Mouse (Mus musculus) hindbrain, embryonic 14.5 days (tissue): ENCODE measurements around the gene Sdf2. TPM values are rescaled to one million over a fixed set of nuclear protein-coding genes. Genes with fewer than 3 reads are reported as not detected.
"Not testable (repeated sequence)": the region's sequence is repeated elsewhere in the genome, so short reads cannot be mapped to it uniquely, and the experiment has no call there.

ENCODE experiments used
- ATAC-seq: fragments of 200-750 bp; cut with Nextera tagmentation; 2 replicates; pipeline ENCODE4 v1.8.0; 2017; ENCODE audit warnings: moderate number of reproducible peaks, mild to moderate bottlenecking, moderate TSS enrichment, moderate library complexity; ENCODE audit not compliant: low FRiP score
- DNase-seq: peaks from one replicate; pipeline ENCODE4 v3.0.0-alpha.2; 2015; ENCODE audit warnings: low spot score
- H3K27ac ChIP-seq: fragments of 300-500 bp; sonication (generic); 2 replicates; pipeline ENCODE4 v1.5.1; 2014; ENCODE audit warnings: mild to moderate bottlenecking, moderate library complexity
- H3K27me3 ChIP-seq: fragments of 300-500 bp; sonication (generic); 2 replicates; pipeline ENCODE4 v1.6.1; 2014; ENCODE audit warnings: mild to moderate bottlenecking, low read length, mixed read lengths; ENCODE audit not compliant: control insufficient read depth, insufficient read depth
- H3K36me3 ChIP-seq: fragments of 300-500 bp; sonication (generic); replicated peaks from 2 replicates; pipeline ENCODE4 v1.6.1; 2014; ENCODE audit not compliant: control insufficient read depth, insufficient read depth
- H3K4me1 ChIP-seq: fragments of 300-500 bp; sonication (generic); replicated peaks from 2 replicates; pipeline ENCODE4 v1.6.1; 2014; ENCODE audit warnings: antibody characterized with exemption, low read length, mixed read lengths; ENCODE audit not compliant: control insufficient read depth, insufficient read depth
- H3K4me2 ChIP-seq: fragments of 300-500 bp; sonication (generic); replicated peaks from 2 replicates; pipeline ENCODE4 v1.6.1; 2014; ENCODE audit warnings: mild to moderate bottlenecking, moderate library complexity
- H3K4me3 ChIP-seq: fragments of 300-500 bp; sonication (generic); replicated peaks from 2 replicates; pipeline ENCODE4 v1.5.1; 2014; ENCODE audit warnings: mild to moderate bottlenecking, low read length
- H3K9ac ChIP-seq: fragments of 300-500 bp; sonication (generic); 2 replicates; pipeline ENCODE4 v1.6.1; 2014
- H3K9me3 ChIP-seq: fragments of 300-500 bp; sonication (generic); 2 replicates; pipeline ENCODE4 v1.6.1; 2016; ENCODE audit warnings: low read length; ENCODE audit not compliant: control insufficient read depth
- WGBS: fragments of 180-500 bp; shearing (Covaris S2); extraction: QIAGEN DNeasy Blood & Tissue Kit; methylation state at CpG from one replicate; pipeline ENCODE4 v1.1.7; 2014; 5-methylcytosine and 5-hydroxymethylcytosine counted together
- polyA plus RNA-seq: library from polyadenylated mRNA; unstranded; fragments of >200 nt; fragmentation: Nextera tagmentation; extraction: Ambion mirVana; gene quantifications from 2 replicates; pipeline ENCODE4 v1.2.1, GENCODE M21; 2014

The Sdf2 gene
- polyA plus RNA-seq, 1 experiment from 2014 or later, result 103 TPM

- Histone ChIP-seq H3K9ac (0 out of 2 replicates have a peak overlapping the region, but pooled peaks have one; percentile 34), H3K4me1 (peaks cover 11% of the 10 kb centered on the region; the same call in 1 of the 2 replicates), H3K27ac (no peak overlapping the region), H3K4me2 (peak overlapping the region; percentile 75), H3K9me3 (no peaks in the 10 kb centered on the region), H3K36me3 (peaks cover 30% of the 10 kb centered on the region), H3K4me3 (peak overlapping the region; percentile 84), H3K27me3 (no peaks in the 10 kb centered on the region)
- no peak for ATAC-seq
- DNase-seq, result no peak
- WGBS, result 100% methylated on average over 2 of the region's 2 CpGs
Observed at GRCm38 (mm10) chr11:78260489-78261258, 15.1 kb downstream of the Sdf2 start.

- Histone ChIP-seq H3K27me3 (no peaks in the 10 kb centered on the region), H3K36me3 (peaks cover 35% of the 10 kb centered on the region), H3K9ac (peak within 1 kb of the TSS; percentile 85), H3K4me3 (peak within 1 kb of the TSS; percentile 84), H3K4me2 (peak within 1 kb of the TSS; percentile 75), H3K27ac (peak within 1 kb of the TSS; percentile 82), H3K4me1 (peaks cover 11% of the 10 kb centered on the region; the same call in 1 of the 2 replicates), H3K9me3 (no peaks in the 10 kb centered on the region)
- DNase-seq, result peak; percentile 93
- ATAC-seq, result peak; percentile 96
- under 1% methylated on average over 101 of the region's 115 CpGs for WGBS
Observed at GRCm38 (mm10) chr11:78261380-78262352, 16.1 kb downstream of the Sdf2 start, which contains the start of gene 2610507B11Rik. Gene 2610507B11Rik (plus strand): TSS chr11:78261752.

GRCm38 (mm10) chr11:78262550-78262949 lies 17.0 kb downstream of the Sdf2 start:
- no peak for ATAC-seq
- H3K4me3 ChIP-seq, result peak overlapping the region; percentile 84
- H3K4me1 ChIP-seq, result peaks cover 11% of the 10 kb centered on the region; the same call in 1 of the 2 replicates
- peaks cover 44% of the 10 kb centered on the region for H3K36me3 ChIP-seq
- H3K27me3 ChIP-seq, result no peaks in the 10 kb centered on the region
- H3K9ac ChIP-seq, result peak overlapping the region; percentile 85; the same call in 1 of the 2 replicates
- H3K27ac ChIP-seq, result no peak overlapping the region
- DNase-seq, result peak; percentile 59
- 5% methylated on average over 8 of the region's 8 CpGs for WGBS
- peak overlapping the region; percentile 75 for H3K4me2 ChIP-seq
- H3K9me3 ChIP-seq, result no peaks in the 10 kb centered on the region

DNA sequence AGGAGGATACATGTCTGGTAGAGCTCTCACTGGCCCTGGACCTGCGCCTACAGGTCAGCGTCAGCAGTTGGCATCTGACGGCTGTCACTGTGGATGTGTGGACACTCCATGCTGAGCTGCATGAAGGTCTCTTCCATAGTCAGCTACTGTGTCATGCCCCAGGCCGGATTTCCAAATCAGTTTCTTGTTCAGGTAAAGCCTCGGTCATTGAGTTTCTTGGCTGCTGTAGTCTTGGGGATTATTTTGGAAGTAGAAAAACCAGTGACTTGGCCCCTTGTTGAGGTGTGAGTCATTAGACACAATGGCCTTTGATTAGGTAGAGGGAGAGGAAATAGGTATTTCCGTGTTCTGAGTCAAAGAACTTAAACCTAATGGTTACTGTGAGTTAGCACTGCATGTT lies 20.0 kb downstream of the Sdf2 start:
- Histone ChIP-seq H3K36me3 (peaks cover 72% of the 10 kb centered on the region), H3K9me3 (no peaks in the 10 kb centered on the region), H3K4me2 (no peak overlapping the region), H3K9ac (no peak overlapping the region), H3K4me3 (no peak overlapping the region), H3K27me3 (no peaks in the 10 kb centered on the region), H3K27ac (no peak overlapping the region), H3K4me1 (peaks cover 11% of the 10 kb centered on the region; the same call in 1 of the 2 replicates)
- no peak for ATAC-seq
- 95% methylated on average over 6 of the region's 6 CpGs for WGBS
- no peak for DNase-seq

DNA sequence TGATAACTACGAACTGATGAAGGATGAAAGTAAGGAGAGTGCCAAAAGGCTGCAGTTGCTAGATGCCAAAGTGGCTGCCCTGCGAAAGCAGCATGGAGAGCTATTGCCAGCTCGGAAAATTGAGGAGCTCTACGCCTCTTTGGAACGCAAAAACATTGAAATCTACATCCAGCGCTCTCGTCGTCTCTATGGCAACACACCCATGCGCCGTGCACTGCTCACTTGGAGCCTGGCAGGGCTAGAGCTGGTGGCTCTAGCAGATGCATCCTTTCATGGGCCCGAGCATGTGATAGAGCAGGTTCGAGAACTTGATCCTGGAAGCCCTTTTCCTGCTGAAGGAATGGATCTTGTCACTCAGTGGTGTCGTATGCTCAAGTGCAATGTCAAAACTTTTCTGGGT lies 26.4 kb downstream of the Sdf2 start:
- H3K27ac ChIP-seq, result no peak overlapping the region
- peaks cover 98% of the 10 kb centered on the region for H3K36me3 ChIP-seq
- no peak overlapping the region for H3K9ac ChIP-seq
- no peak overlapping the region for H3K4me3 ChIP-seq
- H3K4me1 ChIP-seq, result no peaks in the 10 kb centered on the region
- no peak for ATAC-seq
- no peaks in the 10 kb centered on the region for H3K27me3 ChIP-seq
- DNase-seq, result no peak
- H3K9me3 ChIP-seq, result no peaks in the 10 kb centered on the region
- 79% methylated on average over 13 of the region's 13 CpGs for WGBS
- H3K4me2 ChIP-seq, result no peak overlapping the region

DNA sequence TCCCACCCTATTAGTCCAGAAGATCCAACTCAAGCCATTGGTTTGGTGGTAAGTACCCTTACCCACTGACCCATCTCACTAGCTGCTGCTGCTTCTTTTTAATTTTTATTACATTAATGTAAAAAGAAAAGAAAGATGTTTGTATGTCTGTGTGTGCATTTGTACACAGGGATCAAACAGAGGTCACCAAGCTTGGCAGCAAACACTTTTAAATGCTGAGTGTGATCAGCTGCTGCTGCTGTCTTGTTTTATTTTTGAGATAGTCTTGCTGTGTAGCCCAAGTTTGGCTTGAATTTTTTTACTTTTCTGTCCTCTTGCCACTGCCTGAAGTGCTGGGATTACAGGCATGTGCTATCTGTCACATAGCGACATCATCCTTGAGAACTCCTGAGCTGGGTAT lies 30.1 kb downstream of the Sdf2 start:
- 100% methylated on average over 1 of the region's 1 CpGs for WGBS

GRCm38 (mm10) chr11:78276169-78276568 lies 30.6 kb downstream of the Sdf2 start:
- DNase-seq, H3K27ac ChIP-seq, H3K4me1 ChIP-seq, H3K27me3 ChIP-seq, H3K4me3 ChIP-seq, H3K9ac ChIP-seq, H3K9me3 ChIP-seq, ATAC-seq, H3K4me2 ChIP-seq: not testable (repeated sequence)
- H3K36me3 ChIP-seq, result peaks cover 100% of the 10 kb centered on the region
- 95% methylated on average over 4 of the region's 4 CpGs for WGBS

More for the DNA sequence above, 30.1 kb downstream of the Sdf2 start:
- ATAC-seq (no peak), DNase-seq (no peak)
- Histone ChIP-seq H3K4me2 (no peak overlapping the region), H3K9me3 (no peaks in the 10 kb centered on the region), H3K4me1 (no peaks in the 10 kb centered on the region), H3K27ac (no peak overlapping the region), H3K4me3 (no peak overlapping the region), H3K36me3 (peaks cover 99% of the 10 kb centered on the region), H3K9ac (no peak overlapping the region), H3K27me3 (no peaks in the 10 kb centered on the region)

DNA sequence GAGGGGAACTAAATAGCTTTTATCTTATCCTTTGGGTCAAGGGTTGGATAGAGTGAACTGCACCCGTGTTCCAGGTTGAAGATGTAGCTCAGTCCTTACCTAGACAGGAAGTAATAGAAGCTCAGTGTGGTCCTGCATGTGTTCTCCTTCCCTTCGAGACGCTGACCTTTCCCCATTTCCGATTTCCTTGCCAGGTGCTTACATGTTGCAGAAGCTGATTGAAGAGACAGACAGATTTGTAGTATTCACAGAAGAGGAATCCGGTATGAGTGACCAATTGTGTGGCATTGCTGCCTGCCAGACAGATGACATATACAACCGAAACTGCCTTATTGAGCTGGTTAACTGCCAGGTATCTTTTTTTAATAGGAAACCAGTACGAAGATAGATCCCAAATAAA lies 33.3 kb downstream of the Sdf2 start:
- Histone ChIP-seq H3K9ac (no peak overlapping the region), H3K4me2 (no peak overlapping the region), H3K36me3 (peaks cover 100% of the 10 kb centered on the region), H3K4me3 (no peak overlapping the region), H3K27ac (no peak overlapping the region), H3K27me3 (no peaks in the 10 kb centered on the region), H3K9me3 (no peaks in the 10 kb centered on the region), H3K4me1 (no peaks in the 10 kb centered on the region)
- no peak for ATAC-seq
- no peak for DNase-seq
- 95% methylated on average over 7 of the region's 7 CpGs for WGBS

DNA sequence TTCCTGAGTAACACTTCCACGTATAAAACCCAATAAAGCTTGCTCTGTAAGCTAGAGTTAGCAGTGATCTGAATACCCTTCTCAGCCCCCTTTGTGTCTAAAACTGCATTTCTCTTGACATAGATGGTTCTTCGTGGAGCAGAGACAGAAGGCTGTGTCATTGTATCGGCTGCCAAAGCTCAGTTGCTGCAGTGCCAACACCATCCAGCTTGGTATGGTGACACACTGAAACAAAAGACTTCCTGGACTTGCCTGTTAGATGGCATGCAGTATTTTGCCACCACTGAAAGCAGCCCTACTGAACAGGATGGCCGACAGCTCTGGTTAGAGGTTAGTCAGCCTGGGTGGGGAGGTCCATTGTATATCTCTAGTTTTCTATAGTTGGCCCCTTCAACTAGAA lies 34.0 kb downstream of the Sdf2 start:
- H3K9me3 ChIP-seq, result no peaks in the 10 kb centered on the region
- no peaks in the 10 kb centered on the region for H3K4me1 ChIP-seq
- H3K27me3 ChIP-seq, result no peaks in the 10 kb centered on the region
- ATAC-seq (no peak), DNase-seq (no peak)
- H3K9ac ChIP-seq, result no peak overlapping the region
- 85% methylated on average over 4 of the region's 4 CpGs for WGBS
- H3K4me2 ChIP-seq, result no peak overlapping the region
- peaks cover 100% of the 10 kb centered on the region for H3K36me3 ChIP-seq
- H3K4me3 ChIP-seq, result no peak overlapping the region
- no peak overlapping the region for H3K27ac ChIP-seq
